In the genomic region with DNA sequence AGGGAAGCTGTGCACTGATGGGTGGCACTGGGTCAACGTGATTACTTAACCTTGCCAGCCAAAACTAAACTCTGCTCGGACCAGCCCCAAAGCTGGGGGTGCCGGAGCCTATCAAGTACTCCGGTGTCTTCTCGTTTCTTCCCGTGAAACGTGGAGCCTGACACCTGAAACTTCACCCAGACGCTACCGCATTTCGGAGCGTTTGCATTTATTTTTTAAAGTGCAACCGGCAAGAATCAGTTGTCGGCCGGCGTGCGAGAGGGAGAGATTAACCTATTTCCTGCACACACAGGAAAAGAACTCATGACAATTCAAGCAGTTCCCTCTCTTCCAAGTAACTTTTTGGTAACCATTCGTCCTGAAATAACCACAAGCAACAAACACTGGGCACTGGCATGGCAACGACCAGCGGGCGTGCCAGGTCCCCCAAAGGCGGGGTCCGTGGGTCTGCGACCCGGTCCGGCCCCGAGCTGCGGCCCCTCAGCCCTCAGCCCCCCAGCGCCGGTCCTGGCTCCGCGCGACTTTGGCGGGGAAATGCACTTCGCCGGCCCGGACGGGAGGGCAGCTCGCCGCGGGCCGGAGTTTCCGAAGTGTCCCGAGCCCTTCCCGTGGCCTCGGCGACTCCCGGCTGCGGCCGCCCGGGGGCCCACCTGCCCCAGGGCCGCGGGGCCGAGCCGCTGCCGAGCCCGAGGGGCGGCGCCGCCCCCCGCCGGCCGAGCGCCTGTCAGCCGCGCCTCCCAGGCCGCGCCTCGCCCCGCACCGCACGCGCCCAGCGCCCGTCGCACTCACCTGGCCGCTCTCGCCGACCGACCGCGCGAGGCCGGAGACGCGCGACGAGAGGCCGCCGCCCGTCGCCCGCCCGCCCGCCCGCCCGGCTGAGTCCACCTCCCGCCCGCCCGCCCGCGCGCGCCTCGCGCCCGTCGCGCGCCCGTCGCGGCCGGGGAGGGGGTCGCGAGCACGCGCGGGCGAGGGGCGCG, we compare ENCODE assay signal across 8 mouse cellular contexts.
DNase-seq lines count a peak whose midpoint lies in the region; ATAC-seq and TF ChIP-seq lines count a peak whose summit lies in the region.

No protein-coding gene starts in this region.

- no peaks in the 10 kb centered on the region for H3K27me3 ChIP-seq in intestine, postnatal 0 days (replicated peaks; ENCODE audit: control insufficient read depth, insufficient read depth, low read length)
- no peaks in the 10 kb centered on the region for H3K27me3 ChIP-seq in liver, adult 2 months (ENCODE audit: control insufficient read depth, insufficient read depth, low read length)
- no peaks in the 10 kb centered on the region for H3K27me3 ChIP-seq in stomach, embryonic 14.5 days (ENCODE audit: control insufficient read depth, insufficient read depth, low read length)

- H3K9me3 ChIP-seq in intestine, postnatal 0 days (ENCODE audit: control insufficient read depth): no peaks in the 10 kb centered on the region
- no peaks in the 10 kb centered on the region for H3K9me3 ChIP-seq in stomach, embryonic 14.5 days (ENCODE audit: control insufficient read depth, low read depth, low read length)

- WGBS in intestine, postnatal 0 days: 2% methylated on average over 78 of the region's 121 CpGs
- 13% methylated on average over 104 of the region's 121 CpGs for WGBS in liver, adult 2 months
- under 1% methylated on average over 77 of the region's 121 CpGs for WGBS in stomach, embryonic 14.5 days

- ATAC-seq in intestine, postnatal 0 days: peak; percentile 76
- ATAC-seq in stomach, embryonic 14.5 days (ENCODE audit: insufficient number of reproducible peaks, insufficient read depth, low FRiP score, low read depth): peak; percentile 43

- H3K79me2 ChIP-seq in liver, adult 2 months (ENCODE audit: control insufficient read depth, insufficient read depth, low read length): peaks cover 5% of the 10 kb centered on the region; the same call in 1 of the 2 replicates

- peak overlapping the region; percentile 90 for H3K4me3 ChIP-seq in intestine, postnatal 0 days (ENCODE audit: low read depth, low read length)
- peak overlapping the region; percentile 94 for H3K4me3 ChIP-seq in liver, adult 2 months (ENCODE audit: insufficient read depth, low read depth, low read length)
- H3K4me3 ChIP-seq in stomach, embryonic 14.5 days (ENCODE audit: low read depth, low read length): peak overlapping the region; percentile 88

- no peaks in the 10 kb centered on the region for H3K4me1 ChIP-seq in intestine, postnatal 0 days (replicated peaks; ENCODE audit: control insufficient read depth, insufficient read depth, low read length)
- peaks cover 6% of the 10 kb centered on the region for H3K4me1 ChIP-seq in liver, adult 2 months (ENCODE audit: control insufficient read depth, insufficient read depth, low read length)
- peaks cover 10% of the 10 kb centered on the region; the same call in 1 of the 2 replicates for H3K4me1 ChIP-seq in stomach, embryonic 14.5 days (ENCODE audit: control insufficient read depth, insufficient read depth, low read length)

- H3K9ac ChIP-seq in intestine, postnatal 0 days (ENCODE audit: low read depth, low read length): peak overlapping the region; percentile 97
- H3K9ac ChIP-seq in liver, adult 2 months (ENCODE audit: low read depth, low read length): peak overlapping the region; percentile 92
- peak overlapping the region; percentile 86 for H3K9ac ChIP-seq in stomach, embryonic 14.5 days (replicated peaks; ENCODE audit: low read depth, low read length)

- H3K27ac ChIP-seq in intestine, postnatal 0 days (ENCODE audit: low read depth, low read length): peak overlapping the region; percentile 96
- H3K27ac ChIP-seq in liver, adult 2 months (replicated peaks; ENCODE audit: insufficient read depth, low read depth, low read length): peak overlapping the region; percentile 91
- peak overlapping the region; percentile 80 for H3K27ac ChIP-seq in stomach, embryonic 14.5 days (ENCODE audit: low read length)

- no peak for TF ChIP-seq CTCF in intestine, postnatal 0 days (IDR thresholded peaks at IDR 0.05; ENCODE audit: low read depth)
- TF ChIP-seq CTCF in liver, adult 2 months (IDR thresholded peaks at IDR 0.05; ENCODE audit: low read depth, low read length): no peak

- 0 out of 2 replicates have a peak, but pooled peaks have one; percentile 27 for TF ChIP-seq POLR2A in liver, adult 2 months (IDR thresholded peaks at IDR 0.05; ENCODE audit: extremely low read depth, insufficient read depth, low read length)

- H3K36me3 ChIP-seq in intestine, postnatal 0 days (ENCODE audit: control insufficient read depth, insufficient read depth): no peaks in the 10 kb centered on the region
- H3K36me3 ChIP-seq in liver, adult 2 months (ENCODE audit: control insufficient read depth, insufficient read depth, low read length): no peaks in the 10 kb centered on the region
- H3K36me3 ChIP-seq in stomach, embryonic 14.5 days (ENCODE audit: control insufficient read depth, insufficient read depth, low read length): no peaks in the 10 kb centered on the region

- peak; percentile 69 for DNase-seq in 3T3-L1 (ENCODE audit: low read depth, low spot score)
- peak; percentile 30 for DNase-seq in adrenal gland, adult 8-10 months
- DNase-seq in embryo, embryonic 9.5 days (ENCODE audit: extremely low spot score): peak; percentile 48
- peak; percentile 96 for DNase-seq in heart, adult 11 months
- peak; percentile 77 for DNase-seq in liver, adult 2 months (ENCODE audit: extremely low read depth, low read depth, low spot score)
- peak; percentile 13 to 46 for DNase-seq in monocyte, adult 2 months (ENCODE audit: low read depth in 1 of 2, low spot score in 2 of 2)

- H3K4me2 ChIP-seq in intestine, postnatal 0 days (replicated peaks; ENCODE audit: low read depth): peak overlapping the region; percentile 80
- peak overlapping the region; percentile 78 for H3K4me2 ChIP-seq in stomach, embryonic 14.5 days (replicated peaks; ENCODE audit: low read depth, low read length)

Comparison
In these comparisons a context has a peak if more than half of its experiments do, and no peak if none do; other contexts are left out.
1. Peak in every context shown above with its lines: DNase-seq, ATAC-seq, H3K4me3 ChIP-seq and H3K27ac ChIP-seq.
2. DNase-seq: peak in every context shown above with its lines; median percentile 96 in heart, adult 11 months; 77 in liver, adult 2 months; 69 in 3T3-L1; 48 in embryo, embryonic 9.5 days; 30 in adrenal gland, adult 8-10 months; 30 in monocyte, adult 2 months.